Comparison of ENCODE assay signal across 15 mouse cellular contexts in genomic region chr3:79676411-79676810, GRCm38 (mm10).
"Had no signal": no experiment of that assay in that cellular context is flagged by ENCODE, and none has a peak within 500 bp of the region (broad histone marks: within the 10 kb centered on the region; RNA-seq: fewer than 3 reads in every experiment).

No protein-coding gene starts in this region.

- DNase-seq: liver, postnatal 0 days; lung, adult 2 months; lung, postnatal 14 days; lung, postnatal 36 days; midbrain, embryonic 14.5 days; retina, postnatal 1 day; right cerebral cortex, adult 18-20 months; right cerebral cortex, postnatal 25 days; right cerebral cortex, postnatal 4 days; spleen, adult 18-20 months; thymus, adult 18-20 months; thymus, postnatal 14 days; thymus, postnatal 36 days had no signal

- ATAC-seq: liver, postnatal 0 days; lung, postnatal 0 days; midbrain, embryonic 16.5 days had no signal
